Mouse (Mus musculus) MEL (cell line): ENCODE data around the gene Itpkc. TPM values are rescaled to one million over a fixed set of nuclear protein-coding genes. Genes with fewer than 3 reads are reported as not detected.

Source experiments
- DNase-seq: peaks from one replicate; pipeline ENCODE4 v3.0.0; 2011; ENCODE audit warnings: low read depth, low spot score
- H3K27ac ChIP-seq: 2 replicates; pipeline ENCODE4 v1.5.1; 2012; ENCODE audit warnings: low read depth, mild to moderate bottlenecking, control low read depth, low read length, moderate library complexity; ENCODE audit not compliant: control insufficient read depth
- H3K27me3 ChIP-seq, 2 experiments: fragments of 150-350 bp in 1 of 2; sonication (generic) in 1 of 2; 2 replicates each; pipeline ENCODE4 v1.6.1; 2012; ENCODE audit warnings: low read length in 2 of 2, mild to moderate bottlenecking in 2 of 2, improper control_type of control experiment in 1 of 2, moderate library complexity in 1 of 2; ENCODE audit not compliant: insufficient read depth in 2 of 2, control insufficient read depth in 1 of 2
- H3K36me3 ChIP-seq, 2 experiments: 2 replicates each; pipeline ENCODE4 v1.6.1; 2012 to 2014; ENCODE audit warnings: low read length in 2 of 2, improper control_type of control experiment in 1 of 2, inconsistent platforms in 1 of 2, mild to moderate bottlenecking in 1 of 2; ENCODE audit not compliant: insufficient read depth in 2 of 2, control insufficient read depth in 1 of 2
- H3K4me1 ChIP-seq, 2 experiments: fragments of 150-350 bp in 1 of 2; sonication (generic) in 1 of 2; 2 replicates each; pipeline ENCODE4 v1.6.1; 2012; ENCODE audit warnings: low read length in 2 of 2, improper control_type of control experiment in 1 of 2, mild to moderate bottlenecking in 1 of 2; ENCODE audit not compliant: insufficient read depth in 2 of 2, control insufficient read depth in 1 of 2
- H3K4me3 ChIP-seq, 2 experiments: fragments of 150-350 bp in 1 of 2; sonication (generic) in 1 of 2; 2 replicates each; pipeline ENCODE4 v1.5.1; 2012; ENCODE audit warnings: low read depth in 2 of 2, low read length in 2 of 2, mild to moderate bottlenecking in 2 of 2, moderate library complexity in 2 of 2, control low read depth in 1 of 2, improper control_type of control experiment in 1 of 2; ENCODE audit not compliant: control insufficient read depth in 1 of 2, insufficient read depth in 1 of 2
- H3K79me2 ChIP-seq: 2 replicates; pipeline ENCODE4 v1.6.1; 2012; ENCODE audit warnings: mild to moderate bottlenecking, low read length, moderate library complexity; ENCODE audit not compliant: control insufficient read depth, poor library complexity, insufficient read depth
- H3K9ac ChIP-seq: 2 replicates; pipeline ENCODE4 v1.6.1; 2012; ENCODE audit warnings: low read depth, mild to moderate bottlenecking, control low read depth, low read length, moderate library complexity; ENCODE audit not compliant: control insufficient read depth, poor library complexity, severe bottlenecking
- H3K9me3 ChIP-seq: fragments of 150-350 bp; sonication (generic); replicated peaks from 2 replicates; pipeline ENCODE4 v1.6.1; 2012; ENCODE audit warnings: mild to moderate bottlenecking, low read length, improper control_type of control experiment, moderate library complexity; ENCODE audit not compliant: insufficient read depth
- CHD1 ChIP-seq: IDR thresholded peaks from 2 replicates; pipeline ENCODE4 v1.6.1; 2012; ENCODE audit warnings: low read depth, mild to moderate bottlenecking, inconsistent platforms, low read length, improper control_type of control experiment
- E2F4 ChIP-seq: IDR thresholded peaks from 2 replicates; pipeline ENCODE4 v1.6.1; 2011; ENCODE audit warnings: low read depth, low read length, improper control_type of control experiment, borderline replicate concordance
- KAT2A ChIP-seq: conservative IDR thresholded peaks from 2 replicates; pipeline ENCODE4 v1.6.1; 2012; ENCODE audit warnings: low read depth, low read length, improper control_type of control experiment, inconsistent platforms
- MAFK ChIP-seq: IDR thresholded peaks from 2 replicates; pipeline ENCODE4 v1.6.1; 2011; ENCODE audit warnings: low read depth, mild to moderate bottlenecking, low read length, improper control_type of control experiment, borderline replicate concordance
- MAZ ChIP-seq: IDR thresholded peaks from 2 replicates; pipeline ENCODE4 v1.6.1; 2012; ENCODE audit warnings: low read depth, mild to moderate bottlenecking, inconsistent platforms, low read length, improper control_type of control experiment
- MEF2A ChIP-seq: IDR thresholded peaks from 2 replicates; pipeline ENCODE4 v1.6.1; 2014; ENCODE audit warnings: low read depth, mild to moderate bottlenecking, inconsistent platforms, low read length, improper control_type of control experiment; ENCODE audit not compliant: poor library complexity, insufficient replicate concordance, severe bottlenecking; ENCODE audit errors: extremely low read depth
- MXI1 ChIP-seq: IDR thresholded peaks from 2 replicates; pipeline ENCODE4 v1.6.1; 2011; ENCODE audit warnings: mild to moderate bottlenecking, low read depth, low read length, improper control_type of control experiment
- MYB ChIP-seq: IDR thresholded peaks from 2 replicates; pipeline ENCODE4 v1.6.1; 2011; ENCODE audit warnings: mild to moderate bottlenecking, low read depth, low read length, improper control_type of control experiment
- MYC ChIP-seq: IDR thresholded peaks from 2 replicates; pipeline ENCODE4 v1.6.1; 2011; ENCODE audit warnings: low read depth, mild to moderate bottlenecking, low read length, improper control_type of control experiment, moderate library complexity
- POLR2AphosphoS5 ChIP-seq: IDR thresholded peaks from 2 replicates; pipeline ENCODE4 v1.6.1; 2012; ENCODE audit warnings: low read depth, borderline replicate concordance, mild to moderate bottlenecking, inconsistent platforms, low read length, moderate library complexity, mixed read lengths
- RAD21 ChIP-seq: IDR thresholded peaks from 2 replicates; pipeline ENCODE4 v1.6.1; 2011; ENCODE audit warnings: mild to moderate bottlenecking, low read depth, low read length, improper control_type of control experiment
- RCOR1 ChIP-seq: IDR thresholded peaks from 2 replicates; pipeline ENCODE4 v1.6.1; 2012; ENCODE audit warnings: low read depth, mild to moderate bottlenecking, inconsistent platforms, low read length, improper control_type of control experiment
- SIN3A ChIP-seq: IDR thresholded peaks from 2 replicates; pipeline ENCODE4 v1.6.1; 2012; ENCODE audit warnings: low read length, improper control_type of control experiment, inconsistent platforms
- TAL1 ChIP-seq: IDR thresholded peaks from 2 replicates; pipeline ENCODE4 v1.6.1; 2012; ENCODE audit warnings: mild to moderate bottlenecking, inconsistent platforms, low read length, moderate library complexity, mixed read lengths
- USF1 ChIP-seq: IDR thresholded peaks from 2 replicates; pipeline ENCODE4 v1.6.1; 2014; ENCODE audit warnings: low read depth, mild to moderate bottlenecking, inconsistent platforms, low read length, improper control_type of control experiment, moderate library complexity
- ZKSCAN1 ChIP-seq: IDR thresholded peaks from 2 replicates; pipeline ENCODE4 v1.6.1; 2012; ENCODE audit warnings: low read depth, mild to moderate bottlenecking, inconsistent platforms, low read length, improper control_type of control experiment, moderate library complexity
- ZMIZ1 ChIP-seq: IDR thresholded peaks from 2 replicates; pipeline ENCODE4 v1.6.1; 2012; ENCODE audit warnings: low read depth, mild to moderate bottlenecking, inconsistent platforms, low read length, improper control_type of control experiment, moderate library complexity
- ZNF384 ChIP-seq: IDR thresholded peaks from 2 replicates; pipeline ENCODE4 v1.6.1; 2012; ENCODE audit warnings: low read depth, mild to moderate bottlenecking, inconsistent platforms, low read length, improper control_type of control experiment
- polyA plus RNA-seq, 2 experiments: library from polyadenylated mRNA; stranded (reverse) in 1 of 2; unstranded in 1 of 2; fragments of >175 nt in 1 of 2; fragments of >200 nt in 1 of 2; gene quantifications; 2 replicates each; pipeline versions ENCODE4 v1.2.1 to v1.2.4; 2012; ENCODE audit warnings: low replicate concordance in 2 of 2, low read depth in 1 of 2; ENCODE audit not compliant: insufficient read length in 2 of 2, insufficient read depth in 1 of 2, missing spikeins in 1 of 2
- total RNA-seq: library from RNA; depleted of rRNA; stranded (reverse); fragments of 300-350 nt; gene quantifications from 2 replicates; pipeline ENCODE4 v1.2.3, GENCODE M21; 2012

Gene Itpkc
- total and polyA plus RNA-seq, 3 experiments, result 6.3 to 6.8 TPM; not detected in 1

DNA sequence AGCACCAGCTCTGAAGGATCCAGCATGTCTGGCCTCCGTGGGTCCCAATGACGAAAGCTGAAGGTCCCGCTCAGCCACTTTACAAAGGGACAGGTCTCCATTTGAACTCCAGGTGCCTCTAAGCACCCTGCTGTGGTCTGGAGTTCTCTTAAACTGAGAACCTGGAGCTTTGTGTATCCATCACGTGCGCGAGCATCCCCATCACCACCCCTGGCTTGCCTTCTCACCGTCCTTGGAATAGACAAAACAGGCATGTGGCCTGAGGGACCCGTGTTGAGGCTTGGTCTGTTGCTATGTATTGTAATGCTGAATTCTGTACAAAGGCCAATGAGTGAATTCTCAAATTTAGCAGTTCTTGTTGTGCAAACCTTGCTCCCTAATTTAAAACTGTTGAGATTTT is 29.7 kb downstream of the Itpkc start:
- TF ChIP-seq ZMIZ1 (no peak), KAT2A (no peak)
- Histone ChIP-seq H3K4me1 (peaks cover 6 to 14% of the 10 kb centered on the region in 2 experiments; a peak in 3 of 4 replicates), H3K9me3 (no peaks in the 10 kb centered on the region), H3K27ac (no peak overlapping the region), H3K4me3 (no peak overlapping the region), H3K9ac (no peak overlapping the region), H3K36me3 (peaks cover 11 to 16% of the 10 kb centered on the region in 2 experiments), H3K27me3 (no peaks in the 10 kb centered on the region), H3K79me2 (peaks cover 18% of the 10 kb centered on the region)
- DNase-seq, result no peak

GRCm38 (mm10) chr7:27198355-27198754 is 30.1 kb downstream of the Itpkc start:
- TF ChIP-seq MYB (no peak), MAFK (no peak), MEF2A (no peak), E2F4 (no peak), SIN3A (no peak), POLR2AphosphoS5 (no peak), CHD1 (no peak), MAZ (no peak), TAL1 (no peak), ZKSCAN1 (no peak), KAT2A (no peak), MXI1 (no peak), ZNF384 (no peak)
- H3K4me1 ChIP-seq, result peaks cover 6 to 14% of the 10 kb centered on the region in 2 experiments; a peak in 3 of 4 replicates
- peaks cover 12 to 16% of the 10 kb centered on the region in 2 experiments for H3K36me3 ChIP-seq
- no peak overlapping the region for H3K9ac ChIP-seq
- H3K9me3 ChIP-seq, result no peaks in the 10 kb centered on the region
- no peaks in the 10 kb centered on the region for H3K27me3 ChIP-seq
- H3K27ac ChIP-seq, result no peak overlapping the region
- no peak overlapping the region for H3K4me3 ChIP-seq
- peaks cover 22% of the 10 kb centered on the region for H3K79me2 ChIP-seq
- no peak for DNase-seq

DNA sequence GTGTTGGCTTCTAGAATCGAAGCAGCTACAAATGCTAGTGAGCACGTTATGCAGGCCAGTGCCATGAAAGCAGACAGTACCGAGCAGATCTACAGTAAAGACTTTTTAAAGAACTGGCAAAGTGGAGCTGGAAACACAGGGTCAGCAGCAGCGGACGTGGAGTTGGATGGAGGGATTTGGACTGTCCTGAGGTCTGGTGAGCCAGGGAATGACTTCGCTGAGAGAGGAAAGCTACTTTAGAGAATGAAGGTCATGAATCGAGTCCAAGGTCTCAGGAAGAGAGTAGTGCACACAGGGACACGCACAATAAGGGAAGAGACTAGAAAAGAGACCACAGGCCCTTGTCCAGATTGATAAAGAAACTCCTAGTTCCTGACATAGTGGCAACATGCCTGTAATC is 30.8 kb downstream of the Itpkc start:
- Histone ChIP-seq H3K36me3 (peaks cover 13 to 16% of the 10 kb centered on the region in 2 experiments), H3K9me3 (no peaks in the 10 kb centered on the region), H3K4me1 (peaks cover 6 to 14% of the 10 kb centered on the region in 2 experiments; a peak in 3 of 4 replicates), H3K79me2 (peaks cover 26% of the 10 kb centered on the region), H3K27me3 (no peaks in the 10 kb centered on the region), H3K4me3 (no peak overlapping the region), H3K27ac (no peak overlapping the region), H3K9ac (no peak overlapping the region)
- no peak for DNase-seq
- TF ChIP-seq USF1 (no peak), RAD21 (no peak), MYC (no peak), MAFK (no peak), ZKSCAN1 (no peak), RCOR1 (no peak)
